ENCODE assay signal across 15 mouse cellular contexts in genomic region chr6:34344135-34344850, GRCm38 (mm10). TPM values are rescaled to one million over a fixed set of nuclear protein-coding genes. Genes with fewer than 3 reads are reported as not detected.
DNase-seq lines count a peak whose midpoint lies in the region; ATAC-seq and TF ChIP-seq lines count a peak whose summit lies in the region.
"Had no signal": no experiment of that assay in that cellular context is flagged by ENCODE, and none has a peak within 500 bp of the region (broad histone marks: within the 10 kb centered on the region; RNA-seq: fewer than 3 reads in every experiment).

No protein-coding gene starts in this region.

- H3K9me3 ChIP-seq in hindbrain, embryonic 11.5 days (ENCODE audit: control insufficient read depth, low read length): no peaks in the 10 kb centered on the region
- no peaks in the 10 kb centered on the region for H3K9me3 ChIP-seq in hindbrain, embryonic 12.5 days (replicated peaks)
- H3K9me3 ChIP-seq in midbrain, embryonic 10.5 days (replicated peaks): no peaks in the 10 kb centered on the region
- no peaks in the 10 kb centered on the region for H3K9me3 ChIP-seq in midbrain, embryonic 16.5 days (replicated peaks; ENCODE audit: control insufficient read depth, low read length, poor library complexity, severe bottlenecking)
- no peaks in the 10 kb centered on the region for H3K9me3 ChIP-seq in ES-E14 (ENCODE audit: control insufficient read depth, insufficient read depth, low read depth, low read length)
- no peaks in the 10 kb centered on the region for H3K9me3 ChIP-seq in midbrain, embryonic 13.5 days
- H3K9me3 ChIP-seq: intestine, embryonic 15.5 days; limb, embryonic 15.5 days had no signal

- WGBS in hindbrain, embryonic 11.5 days: 32% methylated on average over 10 of the region's 10 CpGs
- WGBS in hindbrain, embryonic 12.5 days: 32% methylated on average over 10 of the region's 10 CpGs
- WGBS in midbrain, embryonic 10.5 days: 34% methylated on average over 10 of the region's 10 CpGs
- 27% methylated on average over 10 of the region's 10 CpGs for WGBS in midbrain, embryonic 16.5 days
- 29% methylated on average over 10 of the region's 10 CpGs for WGBS in midbrain, embryonic 13.5 days

- DNase-seq in hindbrain, embryonic 11.5 days (ENCODE audit: low spot score): peak; percentile 23
- no peak for DNase-seq in midbrain, embryonic 10.5 days (ENCODE audit: low spot score)
- DNase-seq in ES-E14 (ENCODE audit: low read depth, low spot score): peak; percentile 76
- no peak for DNase-seq in cerebellum, adult 18-20 months
- DNase-seq: adrenal gland, postnatal 25 days; cerebellum, adult 8-10 months; gastrocnemius, postnatal 14 days; heart, postnatal 4 days; spleen, adult 18-20 months; thymus, postnatal 14 days had no signal

- no peak overlapping the region for H3K4me3 ChIP-seq in hindbrain, embryonic 11.5 days (ENCODE audit: low read depth, low read length)
- no peak overlapping the region for H3K4me3 ChIP-seq in hindbrain, embryonic 12.5 days
- no peak overlapping the region for H3K4me3 ChIP-seq in midbrain, embryonic 10.5 days
- no peak overlapping the region for H3K4me3 ChIP-seq in midbrain, embryonic 16.5 days (ENCODE audit: low read depth, low read length)
- H3K4me3 ChIP-seq in ES-E14 (ENCODE audit: insufficient read depth in 1 of 2, low read depth in 1 of 2, low read length in 2 of 2, poor library complexity in 1 of 2, severe bottlenecking in 1 of 2): peak overlapping the region in 1 of 2 experiments; percentile 26; a peak in 2 of 4 replicates
- H3K4me3 ChIP-seq in midbrain, embryonic 13.5 days (replicated peaks): no peak overlapping the region
- H3K4me3 ChIP-seq: intestine, embryonic 15.5 days; limb, embryonic 15.5 days had no signal

- H3K27ac ChIP-seq in hindbrain, embryonic 11.5 days (ENCODE audit: low read depth, low read length): no peak overlapping the region
- no peak overlapping the region for H3K27ac ChIP-seq in hindbrain, embryonic 12.5 days
- 0 out of 2 replicates have a peak overlapping the region, but pooled peaks have one; percentile 39 for H3K27ac ChIP-seq in midbrain, embryonic 10.5 days (replicated peaks)
- no peak overlapping the region for H3K27ac ChIP-seq in midbrain, embryonic 16.5 days (ENCODE audit: low read length)
- peak overlapping the region; percentile 82 for H3K27ac ChIP-seq in ES-E14 (ENCODE audit: insufficient read depth, low read depth, low read length, poor library complexity, severe bottlenecking)
- no peak overlapping the region for H3K27ac ChIP-seq in midbrain, embryonic 13.5 days
- H3K27ac ChIP-seq: intestine, embryonic 15.5 days; limb, embryonic 15.5 days had no signal

- H3K36me3 ChIP-seq in hindbrain, embryonic 11.5 days (ENCODE audit: control insufficient read depth, insufficient read depth, low read length): no peaks in the 10 kb centered on the region
- no peaks in the 10 kb centered on the region for H3K36me3 ChIP-seq in hindbrain, embryonic 12.5 days
- no peaks in the 10 kb centered on the region for H3K36me3 ChIP-seq in midbrain, embryonic 10.5 days
- H3K36me3 ChIP-seq in midbrain, embryonic 16.5 days (ENCODE audit: control insufficient read depth, insufficient read depth, low read length): no peaks in the 10 kb centered on the region
- no peaks in the 10 kb centered on the region for H3K36me3 ChIP-seq in ES-E14 (ENCODE audit: control insufficient read depth, insufficient read depth, low read length, poor library complexity, severe bottlenecking)
- no peaks in the 10 kb centered on the region for H3K36me3 ChIP-seq in midbrain, embryonic 13.5 days
- H3K36me3 ChIP-seq: intestine, embryonic 15.5 days; limb, embryonic 15.5 days had no signal

- no peaks in the 10 kb centered on the region for H3K27me3 ChIP-seq in hindbrain, embryonic 11.5 days (ENCODE audit: control insufficient read depth, insufficient read depth, low read length)
- H3K27me3 ChIP-seq in hindbrain, embryonic 12.5 days: no peaks in the 10 kb centered on the region
- H3K27me3 ChIP-seq in midbrain, embryonic 10.5 days (ENCODE audit: low read depth, poor library complexity, severe bottlenecking): no peaks in the 10 kb centered on the region
- H3K27me3 ChIP-seq in midbrain, embryonic 16.5 days (ENCODE audit: control insufficient read depth, insufficient read depth, low read depth, low read length): no peaks in the 10 kb centered on the region
- H3K27me3 ChIP-seq in midbrain, embryonic 13.5 days: no peaks in the 10 kb centered on the region
- H3K27me3 ChIP-seq: intestine, embryonic 15.5 days; limb, embryonic 15.5 days had no signal

- ATAC-seq in hindbrain, embryonic 11.5 days (ENCODE audit: low FRiP score): peak; percentile 56; the same call in 1 of the 2 replicates
- ATAC-seq in hindbrain, embryonic 12.5 days (ENCODE audit: low FRiP score): no peak; the same call in 1 of the 2 replicates
- no peak for ATAC-seq in midbrain, embryonic 16.5 days
- no peak for ATAC-seq in midbrain, embryonic 13.5 days
- ATAC-seq: intestine, embryonic 15.5 days had no signal

- H3K4me2 ChIP-seq in hindbrain, embryonic 11.5 days (replicated peaks; ENCODE audit: low read depth, low read length): no peak overlapping the region; the same call in 1 of the 2 replicates
- no peak overlapping the region; the same call in 1 of the 2 replicates for H3K4me2 ChIP-seq in hindbrain, embryonic 12.5 days (replicated peaks)
- no peak overlapping the region for H3K4me2 ChIP-seq in midbrain, embryonic 16.5 days (ENCODE audit: low read length)
- H3K4me2 ChIP-seq in midbrain, embryonic 13.5 days (replicated peaks): 0 out of 2 replicates have a peak overlapping the region, but pooled peaks have one; percentile 5
- H3K4me2 ChIP-seq: intestine, embryonic 15.5 days; limb, embryonic 15.5 days had no signal

- H3K4me1 ChIP-seq in hindbrain, embryonic 11.5 days (replicated peaks; ENCODE audit: control insufficient read depth, insufficient read depth, low read length): no peaks in the 10 kb centered on the region
- H3K4me1 ChIP-seq in hindbrain, embryonic 12.5 days: 0 out of 2 replicates have a peak, but pooled peaks cover 7% of the 10 kb centered on the region
- H3K4me1 ChIP-seq in midbrain, embryonic 10.5 days: peaks cover 21% of the 10 kb centered on the region
- no peaks in the 10 kb centered on the region for H3K4me1 ChIP-seq in midbrain, embryonic 16.5 days (ENCODE audit: control insufficient read depth, insufficient read depth, low read length)
- peaks cover 4 to 13% of the 10 kb centered on the region in 2 experiments; a peak in 3 of 4 replicates for H3K4me1 ChIP-seq in ES-E14 (ENCODE audit: control insufficient read depth in 2 of 2, insufficient read depth in 2 of 2, low read length in 2 of 2, poor library complexity in 1 of 2)
- H3K4me1 ChIP-seq in midbrain, embryonic 13.5 days (replicated peaks): 0 out of 2 replicates have a peak, but pooled peaks cover 10% of the 10 kb centered on the region
- H3K4me1 ChIP-seq: intestine, embryonic 15.5 days had no signal

- H3K9ac ChIP-seq in hindbrain, embryonic 11.5 days (ENCODE audit: low read depth, low read length): no peak overlapping the region
- H3K9ac ChIP-seq in hindbrain, embryonic 12.5 days: no peak overlapping the region
- H3K9ac ChIP-seq in midbrain, embryonic 16.5 days (ENCODE audit: low read depth, low read length): no peak overlapping the region
- H3K9ac ChIP-seq in ES-E14 (ENCODE audit: insufficient read depth, low read depth, low read length, poor library complexity, severe bottlenecking): no peak overlapping the region; the same call in 1 of the 2 replicates
- H3K9ac ChIP-seq in midbrain, embryonic 13.5 days (replicated peaks): no peak overlapping the region
- H3K9ac ChIP-seq: intestine, embryonic 15.5 days; limb, embryonic 15.5 days had no signal

- in situ Hi-C loops in ES-E14 (cut with MboI; ENCODE audit: low sequenced_read_pairs in 2 of 2, unreplicated experiment in 2 of 2): loop anchor here in 1 of 2 experiments (10.0 kb wide), 1 partner anchor 49 kb away; no protein-coding TSS in a partner anchor

TF ChIP-seq in ES-E14, 5 proteins besides CTCF, POLR2A, EP300 and RAD21:
- TF ChIP-seq CHD2 (IDR thresholded peaks at IDR 0.05; ENCODE audit: low read depth, low read length) (no peak), ZNF384 (IDR thresholded peaks at IDR 0.05; ENCODE audit: low read depth, low read length) (no peak), ZC3H11A (IDR thresholded peaks at IDR 0.05; ENCODE audit: borderline replicate concordance, low read depth, low read length) (no peak), HCFC1 (IDR thresholded peaks at IDR 0.05; ENCODE audit: borderline replicate concordance, insufficient read depth, low read length) (no peak), MAFK (IDR thresholded peaks at IDR 0.05; ENCODE audit: insufficient read depth, low read depth, low read length) (no peak)

RNA-seq across cellular contexts. Expression of gene Akr1b8, which starts 9.6 kb away (rescaled TPM):
- 31.8 and 33.0 TPM in 2 replicates for polyA plus RNA-seq in hindbrain, embryonic 11.5 days (2014; fragmentation: Nextera tagmentation; extraction: Ambion mirVana)
- polyA plus RNA-seq in hindbrain, embryonic 12.5 days (2016; fragmentation: Nextera tagmentation; extraction: Ambion mirVana): 18.4 and 19.9 TPM in 2 replicates
- 16.5 and 19.4 TPM in 2 replicates for polyA plus RNA-seq in midbrain, embryonic 10.5 days (2016; fragmentation: Nextera tagmentation; extraction: Ambion mirVana)
- 2.7 and 3.1 TPM in 2 replicates for polyA plus RNA-seq in midbrain, embryonic 16.5 days (2015; fragmentation: Nextera tagmentation; extraction: Ambion mirVana)
- 12.3 and 25.1 TPM in 2 replicates for total RNA-seq in ES-E14 (2012; rRNA removed)
- 6.8 and 10.1 TPM in 2 replicates for polyA plus RNA-seq in midbrain, embryonic 13.5 days (2015; fragmentation: Nextera tagmentation; extraction: Ambion mirVana)

RNA-seq across cellular contexts. Expression of gene Akr1b3, which starts 27.0 kb away (rescaled TPM):
- 217 and 249 TPM in 2 replicates for polyA plus RNA-seq in hindbrain, embryonic 11.5 days (2014; fragmentation: Nextera tagmentation; extraction: Ambion mirVana)
- polyA plus RNA-seq in hindbrain, embryonic 12.5 days (2016; fragmentation: Nextera tagmentation; extraction: Ambion mirVana): 128 and 133 TPM in 2 replicates
- polyA plus RNA-seq in midbrain, embryonic 10.5 days (2016; fragmentation: Nextera tagmentation; extraction: Ambion mirVana): 236 and 282 TPM in 2 replicates
- polyA plus RNA-seq in midbrain, embryonic 16.5 days (2015; fragmentation: Nextera tagmentation; extraction: Ambion mirVana): 105 and 108 TPM in 2 replicates
- total RNA-seq in ES-E14 (2012; rRNA removed): 321 and 431 TPM in 2 replicates
- 103 and 107 TPM in 2 replicates for polyA plus RNA-seq in midbrain, embryonic 13.5 days (2015; fragmentation: Nextera tagmentation; extraction: Ambion mirVana)

RNA-seq across cellular contexts. Expression of gene Akr1b10, which starts 39.7 kb away (rescaled TPM):
- polyA plus RNA-seq in hindbrain, embryonic 11.5 days (2014; fragmentation: Nextera tagmentation; extraction: Ambion mirVana): 14.8 and 18.5 TPM in 2 replicates
- polyA plus RNA-seq in hindbrain, embryonic 12.5 days (2016; fragmentation: Nextera tagmentation; extraction: Ambion mirVana): 13.1 and 14.4 TPM in 2 replicates
- polyA plus RNA-seq in midbrain, embryonic 10.5 days (2016; fragmentation: Nextera tagmentation; extraction: Ambion mirVana): 15.0 and 16.2 TPM in 2 replicates
- polyA plus RNA-seq in midbrain, embryonic 16.5 days (2015; fragmentation: Nextera tagmentation; extraction: Ambion mirVana): 8.2 and 11.9 TPM in 2 replicates
- 16.2 and 22.1 TPM in 2 replicates for total RNA-seq in ES-E14 (2012; rRNA removed)
- polyA plus RNA-seq in midbrain, embryonic 13.5 days (2015; fragmentation: Nextera tagmentation; extraction: Ambion mirVana): 8.1 and 8.4 TPM in 2 replicates

Comparison
In these comparisons a context has a peak if more than half of its experiments do, and no peak if none do; other contexts are left out.
1. H3K27ac ChIP-seq: peak in midbrain, embryonic 10.5 days (single experiment) and ES-E14 (single experiment); none in hindbrain, embryonic 11.5 days (single experiment), hindbrain, embryonic 12.5 days (single experiment), midbrain, embryonic 16.5 days (single experiment) and midbrain, embryonic 13.5 days (single experiment).
2. DNase-seq: peak in hindbrain, embryonic 11.5 days (single experiment) and ES-E14 (single experiment); none in midbrain, embryonic 10.5 days (single experiment) and cerebellum, adult 18-20 months (0 of 2).